Mouse (Mus musculus) A20 (cell line): ENCODE measurements around the gene Agap1.

Experiments used
- DNase-seq: peaks from one replicate; pipeline ENCODE4 v3.0.0-alpha.2; 2011; ENCODE audit warnings: low read depth, low spot score

Agap1 gene

GRCm38 (mm10) chr1:89576174-89576890, 121.7 kb downstream of the Agap1 start:
- no peak for DNase-seq

GRCm38 (mm10) chr1:89576985-89577384, 122.4 kb downstream of the Agap1 start:
- no peak for DNase-seq

- DNase-seq: no peak
Measured at GRCm38 (mm10) chr1:89580031-89580998, 125.7 kb downstream of the Agap1 start.

GRCm38 (mm10) chr1:89580999-89581765, 126.6 kb downstream of the Agap1 start:
- DNase-seq: no peak

GRCm38 (mm10) chr1:89581766-89582125, 127.1 kb downstream of the Agap1 start:
- DNase-seq: no peak

- no peak for DNase-seq
Measured at GRCm38 (mm10) chr1:89583369-89583768, 128.8 kb downstream of the Agap1 start.

- DNase-seq: no peak
Measured at GRCm38 (mm10) chr1:89586991-89587683, 132.5 kb downstream of the Agap1 start.

GRCm38 (mm10) chr1:89588154-89588553, 133.5 kb downstream of the Agap1 start:
- no peak for DNase-seq

- DNase-seq: no peak
Measured at GRCm38 (mm10) chr1:89590994-89591393, 136.4 kb downstream of the Agap1 start.

- no peak for DNase-seq
Measured at GRCm38 (mm10) chr1:89593219-89593618, 138.6 kb downstream of the Agap1 start.

- no peak for DNase-seq
Measured at GRCm38 (mm10) chr1:89594999-89595398, 140.4 kb downstream of the Agap1 start.

GRCm38 (mm10) chr1:89595421-89595820, 140.8 kb downstream of the Agap1 start:
- DNase-seq: no peak

GRCm38 (mm10) chr1:89596223-89596622, 141.6 kb downstream of the Agap1 start:
- no peak for DNase-seq

GRCm38 (mm10) chr1:89598906-89599305, 144.3 kb downstream of the Agap1 start:
- no peak for DNase-seq

- DNase-seq: no peak
Measured at GRCm38 (mm10) chr1:89599983-89600741, 145.6 kb downstream of the Agap1 start.

GRCm38 (mm10) chr1:89601349-89601748, 146.7 kb downstream of the Agap1 start:
- DNase-seq: no peak

- no peak for DNase-seq
Measured at GRCm38 (mm10) chr1:89602879-89603278, 148.3 kb downstream of the Agap1 start.

- no peak for DNase-seq
Measured at GRCm38 (mm10) chr1:89606612-89607011, 152.0 kb downstream of the Agap1 start.

GRCm38 (mm10) chr1:89608766-89609165, 154.2 kb downstream of the Agap1 start:
- no peak for DNase-seq

- DNase-seq: no peak
Measured at GRCm38 (mm10) chr1:89609964-89610363, 155.4 kb downstream of the Agap1 start.

GRCm38 (mm10) chr1:89611521-89611920, 156.9 kb downstream of the Agap1 start:
- DNase-seq: no peak
